Mouse (Mus musculus) heart, postnatal 0 days (tissue): ENCODE results near the gene Rps4x.

Source experiments
- CTCF ChIP-seq: IDR thresholded peaks from 2 replicates; pipeline ENCODE4 v1.5.1; 2016; ENCODE audit warnings: antibody characterized with exemption, control low read depth, low read depth
- EP300 ChIP-seq: IDR thresholded peaks from 2 replicates; pipeline ENCODE4 v1.6.1; 2016; ENCODE audit warnings: antibody characterized with exemption, low read depth

DNA sequence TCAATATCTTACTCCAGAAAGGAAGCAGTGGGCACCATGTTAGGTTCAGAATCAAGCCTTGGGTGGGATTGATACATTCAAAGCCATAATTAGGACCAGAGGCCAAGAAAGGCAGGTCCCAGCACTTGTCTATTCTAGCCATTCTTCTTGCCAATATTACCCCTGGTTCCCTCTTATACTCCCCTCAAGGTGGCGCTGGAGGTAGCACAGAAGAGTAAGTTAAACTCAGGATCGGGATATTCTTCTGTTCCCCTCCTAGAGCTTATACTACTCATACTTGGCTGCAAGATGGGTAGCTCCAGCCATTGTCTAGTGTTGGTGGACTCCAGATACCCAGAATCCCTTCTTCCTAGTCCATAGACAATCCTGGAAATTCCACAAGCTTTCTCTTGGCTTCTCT, 26.1 kb downstream of the Rps4x start:
- TF ChIP-seq CTCF, result no peak
- TF ChIP-seq EP300, result no peak
